Mouse (Mus musculus) cerebellum, postnatal 4 days (tissue): ENCODE measurements around the gene Rhbdf1.
A peak's percentile ranks its signal among the peaks of the same experiment; 100 is the strongest.

ENCODE experiments used
- DNase-seq, 2 experiments: peaks; one replicate each; pipeline ENCODE4 v3.0.0; 2022; ENCODE audit warnings: low spot score in 2 of 2, mixed read lengths in 1 of 2

Rhbdf1 gene

GRCm38 (mm10) chr11:32221951-32222409, at the start of gene Rhbdf1:
Gene Rhbdf1, minus strand, starts transcription at chr11:32222300.
- DNase-seq, result no peak

GRCm38 (mm10) chr11:32271178-32271577, 49.1 kb upstream of the Rhbdf1 start:
- DNase-seq, result no peak

- DNase-seq, result no peak
Observed at GRCm38 (mm10) chr11:32268952-32269351, 46.9 kb upstream of the Rhbdf1 start.

DNA sequence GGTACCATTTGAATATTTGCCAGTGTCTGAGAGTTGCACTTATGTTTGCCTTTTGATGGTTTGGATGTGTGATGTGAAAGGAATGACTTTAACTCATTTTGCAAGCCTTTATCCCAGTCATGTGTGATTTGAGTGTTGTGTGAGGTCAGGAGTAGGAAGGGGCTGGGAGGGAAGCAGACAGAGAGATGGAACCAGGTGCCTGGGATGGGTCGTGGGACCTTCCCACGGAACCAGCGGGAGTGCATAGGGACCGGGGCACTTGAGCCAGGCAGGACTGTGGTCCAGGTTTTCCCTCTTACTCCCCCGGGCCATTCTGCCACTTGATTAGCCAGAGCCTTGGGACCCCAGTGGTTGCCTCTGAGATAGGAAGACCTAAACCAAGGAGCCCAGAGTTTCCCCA, 45.9 kb upstream of the Rhbdf1 start:
- DNase-seq, result peak in 1 of 2 experiments; percentile 10

GRCm38 (mm10) chr11:32267188-32267884, 45.2 kb upstream of the Rhbdf1 start, which contains the start of gene Nprl3:
Gene Nprl3, minus strand, starts transcription at chr11:32267707.
- peak; percentile 92 to 97 for DNase-seq

DNA sequence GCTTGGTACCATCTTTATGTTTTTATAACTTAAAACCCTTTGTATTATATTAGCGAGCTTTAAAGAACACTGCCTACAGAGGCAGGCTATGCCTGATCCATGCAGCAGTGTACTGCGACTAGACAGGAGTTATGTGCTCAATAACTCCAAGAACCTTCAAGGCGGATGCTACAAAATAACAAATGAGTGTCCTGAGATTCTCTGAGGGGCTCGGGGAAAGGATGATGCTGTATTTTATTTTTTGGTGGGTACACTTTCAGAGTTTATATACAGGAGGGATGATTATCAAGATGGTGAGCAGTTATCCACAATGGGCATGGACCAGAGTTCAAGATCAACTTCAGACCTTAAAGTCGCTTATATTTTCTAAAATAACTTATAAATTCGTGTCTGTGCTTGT, 44.7 kb upstream of the Rhbdf1 start:
- DNase-seq, result no peak

- no peak for DNase-seq
Observed at GRCm38 (mm10) chr11:32266194-32266593, 44.1 kb upstream of the Rhbdf1 start.

DNA sequence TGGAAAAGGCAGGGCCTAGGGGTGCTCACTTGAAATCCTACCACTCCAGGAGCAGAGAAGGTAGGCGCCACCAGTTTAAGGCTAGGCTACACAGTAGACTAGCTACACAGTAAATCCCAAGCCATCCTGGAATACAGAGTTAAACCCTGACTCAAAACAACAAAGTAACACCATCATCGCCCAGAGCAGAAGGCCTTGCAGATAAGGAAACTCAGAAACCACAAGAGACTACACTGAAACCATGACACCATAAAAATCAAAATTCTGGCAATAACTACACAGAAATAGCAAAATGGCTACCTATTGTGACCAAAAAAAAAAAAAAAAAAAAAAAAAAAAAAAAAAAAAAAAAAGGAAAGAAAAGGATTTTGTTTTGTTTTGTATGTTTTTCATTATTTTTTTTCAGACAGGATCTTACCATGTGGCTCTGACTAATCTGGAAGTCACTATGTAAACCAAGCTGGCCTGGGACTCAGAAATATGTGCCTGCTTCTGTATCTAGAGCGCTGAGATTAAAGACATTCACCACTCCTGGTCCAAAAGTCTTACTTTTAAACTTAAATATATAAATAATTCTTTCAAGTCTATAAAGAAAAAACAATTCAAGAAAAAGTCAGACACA, 43.1 kb upstream of the Rhbdf1 start:
- DNase-seq, result no peak

DNA sequence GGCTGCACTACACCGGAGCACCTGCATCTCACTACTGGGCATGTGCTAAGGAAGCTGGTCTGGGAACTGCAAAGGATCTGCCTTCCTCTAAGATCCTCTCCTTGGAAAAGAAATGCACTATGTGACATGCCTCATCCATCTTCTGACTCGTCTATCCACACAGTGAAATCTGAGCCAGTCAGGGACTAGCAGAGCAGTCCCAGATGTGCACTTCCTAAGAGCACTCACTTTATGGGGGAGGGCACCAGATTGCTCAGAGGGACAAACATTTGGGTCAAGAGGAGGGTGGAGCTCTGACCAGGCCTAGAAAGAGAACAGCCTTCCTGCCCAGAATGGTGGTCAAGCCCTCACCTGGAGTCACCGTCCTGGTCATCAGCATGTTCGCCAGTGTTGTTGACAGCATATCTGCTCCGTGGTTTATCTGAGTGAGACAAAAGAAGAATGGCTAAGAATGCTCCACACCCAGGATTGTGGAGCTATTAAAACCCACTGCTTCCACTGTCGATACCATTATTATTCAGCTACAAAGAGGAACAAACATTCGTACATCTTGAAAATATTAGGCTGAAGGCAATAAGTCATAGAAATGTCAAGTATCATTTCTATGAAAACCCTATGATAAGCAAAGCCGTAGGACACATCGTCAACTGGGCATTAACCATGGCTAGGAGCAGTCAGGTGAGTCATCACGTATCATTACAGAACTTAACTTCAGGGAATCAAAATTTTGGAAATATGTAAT, 40.7 kb upstream of the Rhbdf1 start:
- no peak for DNase-seq

DNA sequence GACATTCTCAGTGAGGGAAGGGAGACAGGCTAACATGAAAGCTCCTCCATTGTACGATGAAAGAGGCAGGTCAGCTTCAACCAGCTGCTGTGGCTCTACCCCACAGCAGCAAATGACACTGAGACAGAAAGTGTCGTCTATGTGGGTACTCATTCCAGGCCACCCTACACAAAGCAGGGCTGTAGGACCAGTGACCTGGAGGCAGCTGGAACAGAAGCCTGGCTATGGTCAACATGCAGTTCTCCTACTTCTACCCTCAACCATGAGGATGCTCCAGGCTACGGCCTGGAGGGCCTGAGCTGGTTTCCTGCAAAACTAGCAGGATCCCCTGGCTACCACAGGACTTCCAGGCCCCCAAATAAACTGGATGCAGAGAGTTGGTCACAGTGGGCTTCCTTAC, 34.5 kb upstream of the Rhbdf1 start:
- DNase-seq, result no peak

GRCm38 (mm10) chr11:32256146-32256545, 34.0 kb upstream of the Rhbdf1 start:
- no peak for DNase-seq

- DNase-seq, result no peak
Observed at GRCm38 (mm10) chr11:32253121-32253520, 31.0 kb upstream of the Rhbdf1 start.

- DNase-seq, result no peak
Observed at GRCm38 (mm10) chr11:32250880-32251763, 29.0 kb upstream of the Rhbdf1 start.

DNA sequence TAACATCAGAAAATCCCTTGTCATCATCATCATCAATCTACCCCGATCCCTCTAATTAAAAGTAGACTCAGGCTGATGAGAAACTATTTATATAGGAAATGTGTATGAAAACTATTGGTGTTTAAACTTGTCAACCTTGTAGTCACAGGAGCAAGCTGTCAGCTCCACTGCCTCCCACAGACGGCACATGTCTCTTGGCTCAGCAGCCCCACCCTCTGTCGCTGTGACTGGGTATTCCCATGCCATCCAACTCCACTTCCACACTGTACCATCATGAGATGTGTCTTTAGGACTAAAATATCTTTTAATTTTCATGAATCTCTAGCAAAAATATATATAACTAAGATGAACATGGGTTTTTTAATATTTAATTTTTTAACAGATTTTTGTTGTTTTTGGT, 26.2 kb upstream of the Rhbdf1 start:
- DNase-seq, result no peak

GRCm38 (mm10) chr11:32247068-32247467, 25.0 kb upstream of the Rhbdf1 start:
- DNase-seq, result no peak

GRCm38 (mm10) chr11:32245614-32246013, 23.5 kb upstream of the Rhbdf1 start:
- DNase-seq, result no peak

DNA sequence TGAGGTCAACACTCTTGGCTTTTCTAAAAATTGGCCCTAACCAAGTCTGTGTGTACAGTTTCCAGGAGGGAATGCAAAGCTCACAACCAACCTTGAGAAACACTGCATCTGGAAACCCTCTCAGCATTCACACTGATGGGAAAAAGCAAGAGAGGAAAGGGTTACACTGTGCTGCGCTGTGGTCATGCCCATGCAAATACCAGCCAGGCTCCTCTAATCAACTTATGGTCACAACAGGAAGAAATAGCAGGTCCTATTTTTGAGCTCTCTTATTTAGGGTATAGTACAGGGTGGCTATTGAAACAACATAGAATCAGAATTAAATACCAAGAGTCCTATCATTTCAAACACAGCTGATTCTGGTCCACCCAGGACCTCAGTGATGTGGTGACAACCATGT, 22.5 kb upstream of the Rhbdf1 start:
- DNase-seq, result no peak

DNA sequence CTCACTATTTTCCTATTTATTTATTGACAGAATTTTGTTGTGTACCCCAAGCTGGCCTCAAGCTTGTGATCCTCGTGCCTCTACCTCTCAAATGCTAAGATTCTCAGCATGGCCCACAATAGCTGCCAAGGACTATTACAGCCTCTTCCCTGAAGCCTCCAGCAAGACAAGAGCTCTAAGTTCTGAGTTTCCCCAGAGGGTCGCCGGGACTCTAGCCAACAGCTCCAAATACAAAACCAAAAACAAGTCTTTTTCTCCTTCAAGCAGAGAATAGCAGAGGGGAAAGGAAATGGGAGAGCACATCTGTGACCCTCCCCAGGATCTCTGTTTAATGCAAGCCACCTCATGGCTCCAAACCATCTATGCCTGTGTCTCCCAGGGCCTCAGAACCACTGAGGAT, 22.0 kb upstream of the Rhbdf1 start:
- DNase-seq, result no peak

- no peak for DNase-seq
Observed at GRCm38 (mm10) chr11:32243205-32243955, 21.3 kb upstream of the Rhbdf1 start.

DNA sequence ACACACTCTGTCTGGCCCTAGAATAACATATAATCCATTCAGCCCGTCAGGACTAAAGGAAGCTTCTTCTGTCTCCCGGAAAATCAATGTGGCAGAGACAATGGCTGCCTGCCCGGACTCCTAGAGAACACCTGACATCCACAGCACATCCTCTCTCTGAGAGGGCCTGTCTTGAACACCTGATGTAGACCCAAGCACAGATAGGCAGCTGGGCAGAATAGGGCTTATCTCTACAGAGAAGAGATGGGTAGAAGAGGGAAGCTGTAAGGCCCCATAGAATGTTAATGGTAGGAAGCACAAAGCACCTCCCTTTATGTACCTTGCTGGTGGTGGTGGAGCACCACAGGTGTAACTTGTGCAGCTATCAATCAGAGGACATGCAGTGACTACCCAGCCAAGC, 20.1 kb upstream of the Rhbdf1 start:
- no peak for DNase-seq

GRCm38 (mm10) chr11:32241391-32241790, 19.3 kb upstream of the Rhbdf1 start:
- DNase-seq, result no peak
